Comparison of ENCODE assay signal across 10 mouse cellular contexts in the genomic region with DNA sequence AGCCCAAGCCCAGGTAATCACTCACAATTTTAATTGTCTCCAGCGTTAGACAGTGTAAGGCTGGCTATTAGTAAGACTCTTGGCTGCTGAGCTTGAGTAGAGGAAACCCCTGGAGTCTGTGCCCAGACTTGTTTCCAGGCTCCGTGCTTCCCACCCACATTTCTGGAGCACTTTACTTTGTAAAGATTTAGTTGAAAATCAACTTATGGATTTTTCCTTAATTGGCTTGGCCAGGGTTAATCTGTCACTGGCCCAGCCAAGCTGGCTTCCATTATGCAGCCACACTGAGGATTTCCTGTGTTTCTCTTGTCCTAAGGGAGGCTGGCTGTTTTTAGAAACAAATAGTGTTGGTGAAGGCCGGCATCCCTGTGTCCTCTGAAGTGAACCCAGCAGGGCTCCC.
DNase-seq lines count a peak whose midpoint lies in the region; ATAC-seq lines count a peak whose summit lies in the region.
"Had no signal": no experiment of that assay in that cellular context is flagged by ENCODE, and none has a peak within 500 bp of the region (broad histone marks: within the 10 kb centered on the region; RNA-seq: fewer than 3 reads in every experiment).

No protein-coding gene starts in this region.

- no peaks in the 10 kb centered on the region for H3K9me3 ChIP-seq in lung, embryonic 15.5 days
- H3K9me3 ChIP-seq in embryonic facial prominence, embryonic 15.5 days (replicated peaks), result no peaks in the 10 kb centered on the region
- H3K9me3 ChIP-seq in kidney, embryonic 15.5 days (replicated peaks), result no peaks in the 10 kb centered on the region
- H3K9me3 ChIP-seq in stomach, embryonic 16.5 days (replicated peaks; ENCODE audit: control insufficient read depth, low read length), result no peaks in the 10 kb centered on the region
- H3K9me3 ChIP-seq in neural tube, embryonic 15.5 days (replicated peaks), result no peaks in the 10 kb centered on the region
- no peaks in the 10 kb centered on the region for H3K9me3 ChIP-seq in midbrain, embryonic 15.5 days
- H3K9me3 ChIP-seq: embryonic facial prominence, embryonic 13.5 days had no signal

- no peak for DNase-seq in lung, postnatal 10 days
- DNase-seq: lung, postnatal 4 days had no signal

- H3K4me3 ChIP-seq in lung, embryonic 15.5 days, result no peak overlapping the region
- H3K4me3 ChIP-seq in embryonic facial prominence, embryonic 15.5 days (replicated peaks), result no peak overlapping the region
- no peak overlapping the region for H3K4me3 ChIP-seq in kidney, embryonic 15.5 days (replicated peaks)
- H3K4me3 ChIP-seq in stomach, embryonic 16.5 days (replicated peaks; ENCODE audit: low read length), result no peak overlapping the region
- H3K4me3 ChIP-seq in neural tube, embryonic 15.5 days (replicated peaks), result no peak overlapping the region
- H3K4me3 ChIP-seq in midbrain, embryonic 15.5 days, result no peak overlapping the region
- H3K4me3 ChIP-seq: embryonic facial prominence, embryonic 13.5 days; myocyte had no signal

- H3K4me1 ChIP-seq in lung, embryonic 15.5 days, result peaks cover 30% of the 10 kb centered on the region
- H3K4me1 ChIP-seq in embryonic facial prominence, embryonic 15.5 days, result peaks cover 17% of the 10 kb centered on the region
- H3K4me1 ChIP-seq in kidney, embryonic 15.5 days, result peaks cover 25% of the 10 kb centered on the region
- peaks cover 28% of the 10 kb centered on the region for H3K4me1 ChIP-seq in stomach, embryonic 16.5 days (ENCODE audit: control insufficient read depth, insufficient read depth, low read length)
- no peaks in the 10 kb centered on the region for H3K4me1 ChIP-seq in neural tube, embryonic 15.5 days
- H3K4me1 ChIP-seq in midbrain, embryonic 15.5 days, result no peaks in the 10 kb centered on the region

- WGBS in lung, embryonic 15.5 days, result 19% methylated on average over 3 of the region's 3 CpGs
- 9% methylated on average over 3 of the region's 3 CpGs for WGBS in embryonic facial prominence, embryonic 15.5 days
- WGBS in kidney, embryonic 15.5 days, result 16% methylated on average over 3 of the region's 3 CpGs
- WGBS in stomach, embryonic 16.5 days, result 15% methylated on average over 3 of the region's 3 CpGs
- WGBS in neural tube, embryonic 15.5 days, result 56% methylated on average over 3 of the region's 3 CpGs
- 47% methylated on average over 3 of the region's 3 CpGs for WGBS in midbrain, embryonic 15.5 days

- no peak overlapping the region for H3K4me2 ChIP-seq in lung, embryonic 15.5 days
- no peak overlapping the region for H3K4me2 ChIP-seq in embryonic facial prominence, embryonic 15.5 days (replicated peaks)
- H3K4me2 ChIP-seq in kidney, embryonic 15.5 days, result no peak overlapping the region
- H3K4me2 ChIP-seq in stomach, embryonic 16.5 days (ENCODE audit: low read depth, low read length), result no peak overlapping the region
- H3K4me2 ChIP-seq in neural tube, embryonic 15.5 days, result no peak overlapping the region
- no peak overlapping the region for H3K4me2 ChIP-seq in midbrain, embryonic 15.5 days
- H3K4me2 ChIP-seq: embryonic facial prominence, embryonic 13.5 days had no signal

- no peaks in the 10 kb centered on the region for H3K36me3 ChIP-seq in lung, embryonic 15.5 days
- no peaks in the 10 kb centered on the region for H3K36me3 ChIP-seq in embryonic facial prominence, embryonic 15.5 days
- H3K36me3 ChIP-seq in kidney, embryonic 15.5 days, result no peaks in the 10 kb centered on the region
- H3K36me3 ChIP-seq in stomach, embryonic 16.5 days (ENCODE audit: control insufficient read depth, insufficient read depth, low read length), result no peaks in the 10 kb centered on the region
- no peaks in the 10 kb centered on the region for H3K36me3 ChIP-seq in neural tube, embryonic 15.5 days
- no peaks in the 10 kb centered on the region for H3K36me3 ChIP-seq in midbrain, embryonic 15.5 days (replicated peaks)
- H3K36me3 ChIP-seq: embryonic facial prominence, embryonic 13.5 days had no signal

- H3K27ac ChIP-seq in lung, embryonic 15.5 days, result 0 out of 2 replicates have a peak overlapping the region, but pooled peaks have one; percentile 34
- no peak overlapping the region for H3K27ac ChIP-seq in embryonic facial prominence, embryonic 15.5 days (replicated peaks)
- H3K27ac ChIP-seq in kidney, embryonic 15.5 days, result peak overlapping the region; percentile 48
- H3K27ac ChIP-seq in stomach, embryonic 16.5 days (ENCODE audit: low read length), result peak overlapping the region; percentile 67; the same call in 1 of the 2 replicates
- H3K27ac ChIP-seq in neural tube, embryonic 15.5 days (replicated peaks), result no peak overlapping the region
- no peak overlapping the region for H3K27ac ChIP-seq in midbrain, embryonic 15.5 days
- H3K27ac ChIP-seq: embryonic facial prominence, embryonic 13.5 days had no signal

- no peaks in the 10 kb centered on the region for H3K27me3 ChIP-seq in lung, embryonic 15.5 days
- no peaks in the 10 kb centered on the region for H3K27me3 ChIP-seq in embryonic facial prominence, embryonic 15.5 days
- no peaks in the 10 kb centered on the region for H3K27me3 ChIP-seq in kidney, embryonic 15.5 days
- H3K27me3 ChIP-seq in stomach, embryonic 16.5 days (ENCODE audit: control insufficient read depth, insufficient read depth, low read length), result no peaks in the 10 kb centered on the region
- no peaks in the 10 kb centered on the region for H3K27me3 ChIP-seq in neural tube, embryonic 15.5 days (replicated peaks)
- H3K27me3 ChIP-seq in midbrain, embryonic 15.5 days (replicated peaks), result no peaks in the 10 kb centered on the region
- H3K27me3 ChIP-seq: embryonic facial prominence, embryonic 13.5 days had no signal

- ATAC-seq in lung, embryonic 15.5 days (ENCODE audit: borderline replicate concordance, extremely low read depth, low FRiP score, low TSS enrichment), result peak; percentile 50; the same call in 1 of the 2 replicates
- ATAC-seq in embryonic facial prominence, embryonic 15.5 days (ENCODE audit: insufficient number of reproducible peaks, low FRiP score, low TSS enrichment, low read depth), result peak; percentile 61
- ATAC-seq in kidney, embryonic 15.5 days (replicated peaks; ENCODE audit: low FRiP score), result no peak; the same call in 1 of the 2 replicates
- ATAC-seq in stomach, embryonic 16.5 days (ENCODE audit: insufficient read depth, low FRiP score), result peak; percentile 23; the same call in 1 of the 2 replicates
- ATAC-seq in neural tube, embryonic 15.5 days (ENCODE audit: low FRiP score), result no peak
- ATAC-seq in midbrain, embryonic 15.5 days (replicated peaks), result no peak

- no peak overlapping the region for H3K9ac ChIP-seq in lung, embryonic 15.5 days
- H3K9ac ChIP-seq in embryonic facial prominence, embryonic 15.5 days, result no peak overlapping the region
- H3K9ac ChIP-seq in kidney, embryonic 15.5 days, result no peak overlapping the region
- no peak overlapping the region for H3K9ac ChIP-seq in stomach, embryonic 16.5 days (ENCODE audit: low read length)
- no peak overlapping the region for H3K9ac ChIP-seq in neural tube, embryonic 15.5 days (replicated peaks)
- no peak overlapping the region for H3K9ac ChIP-seq in midbrain, embryonic 15.5 days
- H3K9ac ChIP-seq: embryonic facial prominence, embryonic 13.5 days had no signal

Comparison
In these comparisons a context has a peak if more than half of its experiments do, and no peak if none do; other contexts are left out.
1. ATAC-seq: peak in lung, embryonic 15.5 days (single experiment), embryonic facial prominence, embryonic 15.5 days (single experiment) and stomach, embryonic 16.5 days (single experiment); none in kidney, embryonic 15.5 days (single experiment), neural tube, embryonic 15.5 days (single experiment) and midbrain, embryonic 15.5 days (single experiment).
2. H3K27ac ChIP-seq: peak in lung, embryonic 15.5 days (single experiment), kidney, embryonic 15.5 days (single experiment) and stomach, embryonic 16.5 days (single experiment); none in embryonic facial prominence, embryonic 15.5 days (single experiment), neural tube, embryonic 15.5 days (single experiment) and midbrain, embryonic 15.5 days (single experiment).